Mouse (Mus musculus): ENCODE results near the gene Lrba. TPM values are rescaled to one million over a fixed set of nuclear protein-coding genes. Genes with fewer than 3 reads are reported as not detected.

The Lrba gene
- polyA plus RNA-seq, 1 experiment: 5.4 TPM

GRCm38 (mm10) chr3:86310216-86310615 lies 85.7 kb downstream of the Lrba start:
- no peak overlapping the region for H3K27ac ChIP-seq (ENCODE audit: control insufficient read depth, insufficient read depth, low read depth, low read length)
- no peak for TF ChIP-seq CTCF (IDR thresholded peaks at IDR 0.05; ENCODE audit: control insufficient read depth, insufficient read depth, insufficient replicate concordance, low read depth, low read length)
- TF ChIP-seq POLR2A (IDR thresholded peaks at IDR 0.05; ENCODE audit: control insufficient read depth, low read depth, low read length): no peak
- no peaks in the 10 kb centered on the region for H3K4me1 ChIP-seq (ENCODE audit: control insufficient read depth, insufficient read depth, low read length)
- no peaks in the 10 kb centered on the region for H3K36me3 ChIP-seq (ENCODE audit: control insufficient read depth, insufficient read depth, low read length)
- no peak overlapping the region for H3K4me3 ChIP-seq (ENCODE audit: control insufficient read depth, low read depth, low read length)
- H3K27me3 ChIP-seq (ENCODE audit: control insufficient read depth, insufficient read depth, low read length): no peaks in the 10 kb centered on the region

- Histone ChIP-seq H3K27ac (ENCODE audit: control insufficient read depth, insufficient read depth, low read depth, low read length) (no peak overlapping the region), H3K4me3 (ENCODE audit: control insufficient read depth, low read depth, low read length) (no peak overlapping the region), H3K4me1 (ENCODE audit: control insufficient read depth, insufficient read depth, low read length) (no peaks in the 10 kb centered on the region), H3K36me3 (ENCODE audit: control insufficient read depth, insufficient read depth, low read length) (no peaks in the 10 kb centered on the region), H3K27me3 (ENCODE audit: control insufficient read depth, insufficient read depth, low read length) (no peaks in the 10 kb centered on the region)
- no peak for TF ChIP-seq CTCF (IDR thresholded peaks at IDR 0.05; ENCODE audit: control insufficient read depth, insufficient read depth, insufficient replicate concordance, low read depth, low read length)
- TF ChIP-seq POLR2A (IDR thresholded peaks at IDR 0.05; ENCODE audit: control insufficient read depth, low read depth, low read length): no peak
Observed at GRCm38 (mm10) chr3:86311406-86311805, 86.9 kb downstream of the Lrba start.

- Histone ChIP-seq H3K4me3 (ENCODE audit: control insufficient read depth, low read depth, low read length) (no peak overlapping the region), H3K27ac (ENCODE audit: control insufficient read depth, insufficient read depth, low read depth, low read length) (no peak overlapping the region), H3K4me1 (ENCODE audit: control insufficient read depth, insufficient read depth, low read length) (no peaks in the 10 kb centered on the region), H3K27me3 (ENCODE audit: control insufficient read depth, insufficient read depth, low read length) (no peaks in the 10 kb centered on the region), H3K36me3 (ENCODE audit: control insufficient read depth, insufficient read depth, low read length) (no peaks in the 10 kb centered on the region)
- TF ChIP-seq CTCF (IDR thresholded peaks at IDR 0.05; ENCODE audit: control insufficient read depth, insufficient read depth, insufficient replicate concordance, low read depth, low read length): no peak
- no peak for TF ChIP-seq POLR2A (IDR thresholded peaks at IDR 0.05; ENCODE audit: control insufficient read depth, low read depth, low read length)
Observed at GRCm38 (mm10) chr3:86317636-86318035, 93.2 kb downstream of the Lrba start.

- TF ChIP-seq CTCF (IDR thresholded peaks at IDR 0.05; ENCODE audit: control insufficient read depth, insufficient read depth, insufficient replicate concordance, low read depth, low read length) (no peak), POLR2A (IDR thresholded peaks at IDR 0.05; ENCODE audit: control insufficient read depth, low read depth, low read length) (no peak)
- H3K36me3 ChIP-seq (ENCODE audit: control insufficient read depth, insufficient read depth, low read length): no peaks in the 10 kb centered on the region
Observed at GRCm38 (mm10) chr3:86328531-86328930, 104.1 kb downstream of the Lrba start.

GRCm38 (mm10) chr3:86343261-86343660 lies 118.8 kb downstream of the Lrba start:
- no peak overlapping the region for H3K4me3 ChIP-seq (ENCODE audit: control insufficient read depth, low read depth, low read length)
- no peak overlapping the region for H3K27ac ChIP-seq (ENCODE audit: control insufficient read depth, insufficient read depth, low read depth, low read length)
- TF ChIP-seq POLR2A (IDR thresholded peaks at IDR 0.05; ENCODE audit: control insufficient read depth, low read depth, low read length): no peak
- TF ChIP-seq CTCF (IDR thresholded peaks at IDR 0.05; ENCODE audit: control insufficient read depth, insufficient read depth, insufficient replicate concordance, low read depth, low read length): no peak
- no peaks in the 10 kb centered on the region for H3K27me3 ChIP-seq (ENCODE audit: control insufficient read depth, insufficient read depth, low read length)
- no peaks in the 10 kb centered on the region for H3K4me1 ChIP-seq (ENCODE audit: control insufficient read depth, insufficient read depth, low read length)
- H3K36me3 ChIP-seq (ENCODE audit: control insufficient read depth, insufficient read depth, low read length): no peaks in the 10 kb centered on the region

More at GRCm38 (mm10) chr3:86328531-86328930, 104.1 kb downstream of the Lrba start:
- no peaks in the 10 kb centered on the region for H3K27me3 ChIP-seq (ENCODE audit: control insufficient read depth, insufficient read depth, low read length)
- H3K27ac ChIP-seq (ENCODE audit: control insufficient read depth, insufficient read depth, low read depth, low read length): no peak overlapping the region
- H3K4me3 ChIP-seq (ENCODE audit: control insufficient read depth, low read depth, low read length): no peak overlapping the region
- no peaks in the 10 kb centered on the region for H3K4me1 ChIP-seq (ENCODE audit: control insufficient read depth, insufficient read depth, low read length)

GRCm38 (mm10) chr3:86362486-86362885 lies 138.0 kb downstream of the Lrba start:
- Histone ChIP-seq H3K27ac (ENCODE audit: control insufficient read depth, insufficient read depth, low read depth, low read length) (no peak overlapping the region), H3K4me1 (ENCODE audit: control insufficient read depth, insufficient read depth, low read length) (no peaks in the 10 kb centered on the region), H3K27me3 (ENCODE audit: control insufficient read depth, insufficient read depth, low read length) (no peaks in the 10 kb centered on the region), H3K36me3 (ENCODE audit: control insufficient read depth, insufficient read depth, low read length) (no peaks in the 10 kb centered on the region), H3K4me3 (ENCODE audit: control insufficient read depth, low read depth, low read length) (no peak overlapping the region)
- TF ChIP-seq CTCF (IDR thresholded peaks at IDR 0.05; ENCODE audit: control insufficient read depth, insufficient read depth, insufficient replicate concordance, low read depth, low read length): no peak
- TF ChIP-seq POLR2A (IDR thresholded peaks at IDR 0.05; ENCODE audit: control insufficient read depth, low read depth, low read length): no peak

GRCm38 (mm10) chr3:86371466-86371865 lies 147.0 kb downstream of the Lrba start:
- Histone ChIP-seq H3K36me3 (ENCODE audit: control insufficient read depth, insufficient read depth, low read length) (no peaks in the 10 kb centered on the region), H3K4me1 (ENCODE audit: control insufficient read depth, insufficient read depth, low read length) (no peaks in the 10 kb centered on the region), H3K27ac (ENCODE audit: control insufficient read depth, insufficient read depth, low read depth, low read length) (no peak overlapping the region), H3K27me3 (ENCODE audit: control insufficient read depth, insufficient read depth, low read length) (no peaks in the 10 kb centered on the region), H3K4me3 (ENCODE audit: control insufficient read depth, low read depth, low read length) (no peak overlapping the region)
- TF ChIP-seq POLR2A (IDR thresholded peaks at IDR 0.05; ENCODE audit: control insufficient read depth, low read depth, low read length): no peak
- no peak for TF ChIP-seq CTCF (IDR thresholded peaks at IDR 0.05; ENCODE audit: control insufficient read depth, insufficient read depth, insufficient replicate concordance, low read depth, low read length)

- Histone ChIP-seq H3K36me3 (ENCODE audit: control insufficient read depth, insufficient read depth, low read length) (no peaks in the 10 kb centered on the region), H3K27me3 (ENCODE audit: control insufficient read depth, insufficient read depth, low read length) (no peaks in the 10 kb centered on the region), H3K4me1 (ENCODE audit: control insufficient read depth, insufficient read depth, low read length) (no peaks in the 10 kb centered on the region), H3K27ac (ENCODE audit: control insufficient read depth, insufficient read depth, low read depth, low read length) (no peak overlapping the region), H3K4me3 (ENCODE audit: control insufficient read depth, low read depth, low read length) (no peak overlapping the region)
- no peak for TF ChIP-seq CTCF (IDR thresholded peaks at IDR 0.05; ENCODE audit: control insufficient read depth, insufficient read depth, insufficient replicate concordance, low read depth, low read length)
- TF ChIP-seq POLR2A (IDR thresholded peaks at IDR 0.05; ENCODE audit: control insufficient read depth, low read depth, low read length): no peak
Observed at GRCm38 (mm10) chr3:86375276-86375675, 150.8 kb downstream of the Lrba start.

Measured in testis, adult 2 months (tissue).